Mouse (Mus musculus) embryonic fibroblast, embryonic 13.5 days (primary cell): ENCODE results near the gene Zdhhc14. TPM values are rescaled to one million over a fixed set of nuclear protein-coding genes. Genes with fewer than 3 reads are reported as not detected.

ENCODE experiments used
- H3K27ac ChIP-seq: 2 replicates; pipeline ENCODE4 v1.5.1; 2012; ENCODE audit warnings: low read length, control low read depth, inconsistent platforms; ENCODE audit not compliant: insufficient read depth
- H3K4me1 ChIP-seq: 2 replicates; pipeline ENCODE4 v1.6.1; 2011; ENCODE audit warnings: low read length; ENCODE audit not compliant: control insufficient read depth, insufficient read depth
- H3K4me3 ChIP-seq: 2 replicates; pipeline ENCODE4 v1.5.1; 2011; ENCODE audit warnings: mild to moderate bottlenecking, control low read depth, low read length; ENCODE audit not compliant: insufficient read depth
- CTCF ChIP-seq: IDR thresholded peaks from 2 replicates; pipeline ENCODE4 v1.5.1; 2011; ENCODE audit warnings: mild to moderate bottlenecking, control low read depth, low read length, moderate library complexity, borderline replicate concordance; ENCODE audit not compliant: insufficient read depth
- POLR2A ChIP-seq: IDR thresholded peaks from 2 replicates; pipeline ENCODE4 v1.6.1; 2011; ENCODE audit warnings: low read depth, mild to moderate bottlenecking, control low read depth, low read length, moderate library complexity
- polyA plus RNA-seq: library from polyadenylated mRNA; stranded (reverse); fragments of >200 nt; gene quantifications from 2 replicates; pipeline ENCODE4 v1.2.4, GENCODE M21; 2011; ENCODE audit warnings: low read depth; ENCODE audit not compliant: missing spikeins, insufficient read length

Zdhhc14 gene
- polyA plus RNA-seq, 1 experiment: 2.2 TPM

- no peak overlapping the region for H3K4me3 ChIP-seq
- no peaks in the 10 kb centered on the region for H3K4me1 ChIP-seq
- TF ChIP-seq POLR2A (no peak), CTCF (no peak)
- H3K27ac ChIP-seq: no peak overlapping the region
Observed at GRCm38 (mm10) chr17:5484663-5485062, 7.7 kb upstream of the Zdhhc14 start.

GRCm38 (mm10) chr17:5488156-5488555, 4.2 kb upstream of the Zdhhc14 start:
- H3K4me3 ChIP-seq: no peak overlapping the region
- H3K4me1 ChIP-seq: no peaks in the 10 kb centered on the region
- H3K27ac ChIP-seq: no peak overlapping the region
- TF ChIP-seq POLR2A: no peak

GRCm38 (mm10) chr17:5490351-5490750, 2.0 kb upstream of the Zdhhc14 start:
- no peak overlapping the region for H3K4me3 ChIP-seq
- H3K4me1 ChIP-seq: no peaks in the 10 kb centered on the region; the same call in 1 of the 2 replicates
- TF ChIP-seq CTCF: no peak
- no peak for TF ChIP-seq POLR2A
- no peak overlapping the region for H3K27ac ChIP-seq

GRCm38 (mm10) chr17:5491031-5491800, 1.1 kb upstream of the Zdhhc14 start:
- Histone ChIP-seq H3K4me1 (no peaks in the 10 kb centered on the region; the same call in 1 of the 2 replicates), H3K27ac (peak overlapping the region; percentile 42), H3K4me3 (peak overlapping the region; percentile 67)
- TF ChIP-seq POLR2A (peak; percentile 79), CTCF (no peak)

GRCm38 (mm10) chr17:5492746-5493160, 396 bp downstream of the Zdhhc14 start:
- no peak for TF ChIP-seq CTCF
- TF ChIP-seq POLR2A: no peak
- Histone ChIP-seq H3K4me1 (no peaks in the 10 kb centered on the region; the same call in 1 of the 2 replicates), H3K27ac (no peak overlapping the region), H3K4me3 (peak overlapping the region; percentile 67)

- Histone ChIP-seq H3K4me3 (peak overlapping the region; percentile 67), H3K4me1 (no peaks in the 10 kb centered on the region; the same call in 1 of the 2 replicates), H3K27ac (no peak overlapping the region)
- TF ChIP-seq CTCF (no peak), POLR2A (no peak)
Observed at GRCm38 (mm10) chr17:5493161-5493771, 909 bp downstream of the Zdhhc14 start.

GRCm38 (mm10) chr17:5493809-5494208, 1.5 kb downstream of the Zdhhc14 start:
- TF ChIP-seq CTCF (no peak), POLR2A (no peak)
- Histone ChIP-seq H3K4me3 (peak overlapping the region; percentile 67), H3K27ac (no peak overlapping the region), H3K4me1 (no peaks in the 10 kb centered on the region; the same call in 1 of the 2 replicates)

GRCm38 (mm10) chr17:5494832-5495231, 2.5 kb downstream of the Zdhhc14 start:
- H3K27ac ChIP-seq: no peak overlapping the region
- no peaks in the 10 kb centered on the region; the same call in 1 of the 2 replicates for H3K4me1 ChIP-seq
- H3K4me3 ChIP-seq: no peak overlapping the region
- no peak for TF ChIP-seq POLR2A
- no peak for TF ChIP-seq CTCF

- Histone ChIP-seq H3K4me1 (no peaks in the 10 kb centered on the region; the same call in 1 of the 2 replicates), H3K27ac (no peak overlapping the region), H3K4me3 (no peak overlapping the region)
- TF ChIP-seq CTCF (no peak), POLR2A (no peak)
Observed at GRCm38 (mm10) chr17:5497695-5498094, 5.3 kb downstream of the Zdhhc14 start.

GRCm38 (mm10) chr17:5498996-5499395, 6.6 kb downstream of the Zdhhc14 start:
- TF ChIP-seq CTCF (no peak), POLR2A (no peak)
- H3K4me1 ChIP-seq: no peaks in the 10 kb centered on the region; the same call in 1 of the 2 replicates
- no peak overlapping the region for H3K4me3 ChIP-seq
- H3K27ac ChIP-seq: no peak overlapping the region
